Mouse (Mus musculus) forebrain, postnatal 0 days (tissue): ENCODE data around the gene Ermard. TPM values are rescaled to one million over a fixed set of nuclear protein-coding genes. Genes with fewer than 3 reads are reported as not detected.
"Not testable (repeated sequence)": the region's sequence is repeated elsewhere in the genome, so short reads cannot be mapped to it uniquely, and the experiment has no call there.

Experiments
- ATAC-seq: fragments of 200-750 bp; cut with Nextera tagmentation; 2 replicates; pipeline ENCODE4 v1.8.0; 2017; ENCODE audit warnings: mild to moderate bottlenecking, moderate library complexity
- DNase-seq: peaks from one replicate; pipeline ENCODE4 v3.0.0-alpha.2; 2015
- H3K27ac ChIP-seq: fragments of 300-500 bp; sonication (generic); 2 replicates; pipeline ENCODE4 v1.5.1; 2014; ENCODE audit warnings: low read depth, mild to moderate bottlenecking, antibody characterized with exemption, low read length, moderate library complexity, mixed read lengths
- H3K27me3 ChIP-seq: fragments of 300-500 bp; sonication (generic); 2 replicates; pipeline ENCODE4 v1.6.1; 2014; ENCODE audit warnings: mild to moderate bottlenecking, low read length, mixed read lengths; ENCODE audit not compliant: insufficient read depth
- H3K36me3 ChIP-seq: fragments of 300-500 bp; sonication (generic); 2 replicates; pipeline ENCODE4 v1.6.1; 2014; ENCODE audit warnings: mild to moderate bottlenecking, moderate library complexity; ENCODE audit not compliant: insufficient read depth
- H3K4me1 ChIP-seq: fragments of 300-500 bp; sonication (generic); 2 replicates; pipeline ENCODE4 v1.6.1; 2014; ENCODE audit warnings: antibody characterized with exemption; ENCODE audit not compliant: insufficient read depth
- H3K4me2 ChIP-seq: fragments of 300-500 bp; sonication (generic); 2 replicates; pipeline ENCODE4 v1.6.1; 2014; ENCODE audit warnings: low read depth, mild to moderate bottlenecking, moderate library complexity
- H3K4me3 ChIP-seq: fragments of 300-500 bp; sonication (generic); 2 replicates; pipeline ENCODE4 v1.5.1; 2014; ENCODE audit warnings: low read depth, low read length, mixed read lengths
- H3K9ac ChIP-seq: fragments of 300-500 bp; sonication (generic); 2 replicates; pipeline ENCODE4 v1.6.1; 2014; ENCODE audit warnings: mild to moderate bottlenecking
- H3K9me3 ChIP-seq: fragments of 300-500 bp; sonication (generic); 2 replicates; pipeline ENCODE4 v1.6.1; 2016; ENCODE audit warnings: low read length
- WGBS: fragments of 180-500 bp; shearing (Covaris S2); extraction: QIAGEN DNeasy Blood & Tissue Kit; methylation state at CpG from one replicate; pipeline ENCODE4 v1.1.7; 2014; 5-methylcytosine and 5-hydroxymethylcytosine counted together
- polyA plus RNA-seq: library from polyadenylated mRNA; unstranded; fragments of >200 nt; fragmentation: Nextera tagmentation; extraction: Ambion mirVana; gene quantifications from 2 replicates; pipeline ENCODE4 v1.2.1, GENCODE M21; 2015
- total RNA-seq: library from RNA; depleted of rRNA; stranded (reverse); fragments of >200 nt; gene quantifications from 2 replicates; pipeline ENCODE4 v1.2.3, GENCODE M21; 2014; rRNA removed

Gene Ermard
- 37.5 and 39.8 TPM in 2 replicates for total RNA-seq
- polyA plus RNA-seq: 30.5 and 48.3 TPM in 2 replicates

DNA sequence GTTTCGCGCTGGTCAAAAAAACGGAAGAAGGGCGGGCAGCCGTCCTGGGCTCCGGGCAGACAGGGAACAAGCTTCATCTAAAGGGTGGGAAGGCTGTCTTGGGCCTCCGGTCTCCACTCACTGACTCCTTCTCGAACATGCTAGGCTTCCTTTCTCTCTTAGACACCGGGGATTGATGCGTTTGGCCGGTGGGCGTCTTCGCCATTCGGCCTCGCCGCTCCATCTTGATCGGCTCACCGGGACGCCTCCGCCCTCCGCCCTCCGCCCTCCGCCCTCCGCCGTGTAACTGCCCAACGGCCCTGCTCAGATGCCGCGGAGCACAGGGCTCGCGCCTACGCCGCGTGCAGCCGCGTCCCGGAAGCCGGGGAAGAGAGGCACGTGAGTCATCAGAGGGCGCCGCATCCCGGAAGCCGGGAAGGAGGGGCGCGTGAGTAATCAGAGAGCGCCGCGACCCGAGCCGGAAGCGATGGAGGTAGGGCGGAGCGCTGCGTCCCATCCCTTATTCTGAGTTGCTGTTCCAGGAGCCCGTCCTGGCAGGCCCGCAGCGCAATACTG, at the start of gene Ermard, which contains the start of the genes Tcte3 and Gm3448:
TSS of gene Ermard (plus strand) at position 34 of the 555 bp plus-strand sequence.
TSS of gene Tcte3 (minus strand) at position 314 of the 555 bp plus-strand sequence.
TSS of gene Gm3448 (minus strand) at position 363 of the 555 bp plus-strand sequence.
- DNase-seq: not testable (repeated sequence)
- no CpG with 5 or more reads among the region's 56 CpGs for WGBS

DNA sequence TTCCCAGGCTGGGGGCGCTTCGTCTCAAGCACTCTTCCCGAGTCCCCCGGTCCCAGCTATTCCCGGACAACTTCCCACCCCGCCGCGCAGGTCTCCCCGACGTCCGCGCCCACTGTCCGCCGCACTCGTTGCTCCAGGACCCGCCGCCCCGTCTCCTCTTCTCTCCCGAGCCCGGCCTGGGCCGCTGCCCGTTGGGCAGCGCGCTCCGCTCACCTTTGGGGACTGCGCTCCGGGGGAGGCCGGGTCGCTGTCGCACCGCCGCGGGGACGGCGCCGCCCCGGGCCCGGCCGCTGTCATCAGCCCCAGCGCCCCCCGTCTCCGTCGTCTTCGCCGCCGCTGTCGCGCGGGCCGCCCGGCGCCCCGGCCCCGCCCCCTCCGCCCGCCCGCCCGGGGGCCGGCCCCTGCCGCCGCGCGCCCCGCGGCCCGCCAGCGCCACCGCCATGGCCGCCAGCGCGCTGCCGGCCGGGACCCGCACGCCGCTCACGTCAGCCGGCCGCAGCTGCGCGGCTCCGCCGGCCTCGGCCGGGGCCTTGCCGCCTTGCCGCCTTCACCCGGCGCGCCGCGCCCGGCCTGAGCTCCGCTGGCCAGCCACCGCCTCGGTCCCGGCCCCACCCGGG, 48.4 kb upstream of the Ermard start:
- not testable (repeated sequence) for H3K27ac ChIP-seq, H3K4me1 ChIP-seq, H3K27me3 ChIP-seq, DNase-seq, H3K4me3 ChIP-seq, H3K9ac ChIP-seq, H3K9me3 ChIP-seq, H3K4me2 ChIP-seq, H3K36me3 ChIP-seq
- ATAC-seq: peak; percentile 81
- no CpG with 5 or more reads among the region's 98 CpGs for WGBS

More for the DNA sequence above, at the start of gene Ermard, which contains the start of the genes Tcte3 and Gm3448:
- H3K9me3 ChIP-seq, H3K4me1 ChIP-seq, H3K36me3 ChIP-seq, H3K27me3 ChIP-seq, H3K4me2 ChIP-seq, H3K4me3 ChIP-seq, H3K9ac ChIP-seq, H3K27ac ChIP-seq: not testable (repeated sequence)
- ATAC-seq: peak; percentile 99

DNA sequence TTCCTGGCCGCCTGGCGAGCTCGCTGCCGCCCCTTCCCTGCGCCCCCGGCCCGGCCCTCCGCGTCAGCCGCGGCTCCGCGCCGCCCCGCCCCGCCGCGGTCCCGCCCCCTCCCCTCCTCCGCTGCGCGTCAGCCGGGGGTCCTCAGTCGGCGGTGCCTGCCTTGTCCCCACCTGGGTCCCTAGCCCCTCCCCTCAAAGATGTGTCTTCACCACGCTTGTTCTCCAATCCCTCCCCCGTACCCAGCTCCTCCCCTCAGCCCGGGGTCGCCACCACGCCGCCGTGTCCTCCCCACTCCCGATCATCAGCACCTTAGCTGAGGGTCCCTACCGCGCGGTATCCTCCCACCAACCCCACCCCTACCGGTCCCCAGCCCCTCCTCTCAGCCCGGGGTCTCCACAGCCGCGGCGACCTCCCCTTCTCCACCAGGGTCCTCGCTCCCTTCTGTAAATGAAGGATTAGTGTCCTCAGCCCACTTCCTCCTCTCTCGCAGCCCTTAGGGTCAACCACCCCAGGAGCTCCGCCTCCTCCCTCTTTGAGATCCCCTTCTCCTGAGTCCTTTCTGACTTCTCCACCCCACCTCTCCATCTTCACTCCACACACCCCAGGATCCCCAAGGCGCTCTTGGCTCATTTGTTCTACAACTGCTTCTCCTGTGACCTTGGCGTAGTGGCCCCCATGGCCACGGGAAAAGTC, 47.7 kb upstream of the Ermard start:
- not testable (repeated sequence) for H3K9ac ChIP-seq, H3K27ac ChIP-seq, H3K9me3 ChIP-seq, H3K4me2 ChIP-seq, DNase-seq, H3K27me3 ChIP-seq, H3K36me3 ChIP-seq, H3K4me3 ChIP-seq, H3K4me1 ChIP-seq
- WGBS: no CpG with 5 or more reads among the region's 47 CpGs
- peak; percentile 92 for ATAC-seq

DNA sequence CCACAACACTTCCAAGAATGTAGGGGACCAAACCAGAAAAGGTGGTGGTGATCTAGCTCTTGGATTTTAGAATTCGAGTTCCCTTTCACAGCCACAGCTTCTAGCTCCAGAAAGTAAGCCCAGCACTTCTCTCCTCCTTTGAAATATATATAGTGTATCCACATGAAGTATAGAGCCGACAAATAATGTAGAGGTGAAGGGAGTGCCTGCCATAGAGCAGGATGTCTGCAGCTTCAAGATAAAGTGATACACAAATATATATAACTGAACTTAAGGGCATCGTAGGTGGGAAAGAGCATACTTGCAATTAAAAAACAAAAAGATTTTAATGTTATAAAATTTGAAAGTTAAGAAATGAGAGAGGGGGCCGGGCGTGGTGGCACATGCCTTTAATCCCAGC, 46.9 kb upstream of the Ermard start:
- WGBS: no CpG with 5 or more reads among the region's 5 CpGs
- not testable (repeated sequence) for H3K4me2 ChIP-seq, H3K9ac ChIP-seq, DNase-seq, H3K4me3 ChIP-seq, H3K27me3 ChIP-seq, H3K9me3 ChIP-seq, H3K4me1 ChIP-seq, ATAC-seq, H3K27ac ChIP-seq, H3K36me3 ChIP-seq

DNA sequence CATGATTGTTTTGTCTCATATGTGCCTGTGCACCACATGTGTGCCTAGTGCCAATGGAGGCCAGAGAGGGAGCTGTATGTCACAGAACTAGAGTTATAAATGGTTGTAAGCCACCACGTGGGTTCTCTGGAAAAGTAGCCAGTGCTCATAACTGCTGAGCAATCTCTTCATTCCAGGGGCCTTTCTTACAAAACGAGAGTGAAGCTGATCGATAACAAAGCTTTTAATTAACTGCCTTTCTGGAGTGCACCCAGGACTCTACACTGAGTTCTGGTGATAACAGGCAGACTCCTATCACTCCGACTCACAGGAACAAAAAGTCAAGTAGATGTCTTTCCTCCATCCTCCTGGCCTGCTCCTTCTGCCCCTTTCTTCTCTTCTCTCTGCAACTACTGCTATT, 41.0 kb upstream of the Ermard start:
- H3K4me2 ChIP-seq, H3K9me3 ChIP-seq, H3K4me1 ChIP-seq, H3K4me3 ChIP-seq, H3K27me3 ChIP-seq, DNase-seq, ATAC-seq, H3K36me3 ChIP-seq, H3K9ac ChIP-seq, H3K27ac ChIP-seq: not testable (repeated sequence)
- WGBS: no CpG with 5 or more reads among the region's 4 CpGs

DNA sequence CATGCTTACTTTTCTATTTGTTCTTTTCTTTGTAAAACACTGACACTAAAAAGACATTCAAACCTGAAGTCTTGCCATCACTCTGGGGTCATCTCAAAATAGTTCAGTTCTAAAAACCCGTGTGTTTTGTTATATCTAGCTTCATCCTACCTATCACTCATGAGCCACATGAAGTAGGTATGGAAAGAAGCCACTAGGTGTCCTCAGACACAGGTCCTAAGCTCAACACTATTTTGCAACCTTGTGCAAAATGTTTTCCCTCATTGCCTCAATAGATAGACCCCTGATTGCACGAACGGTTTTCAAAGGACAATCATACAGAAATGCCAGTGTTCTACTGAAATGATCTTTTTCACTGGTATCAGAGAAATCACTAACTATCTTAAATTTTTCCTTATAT, 31.9 kb upstream of the Ermard start:
- not testable (repeated sequence) for H3K27ac ChIP-seq, DNase-seq, H3K27me3 ChIP-seq, H3K4me2 ChIP-seq, H3K4me1 ChIP-seq, H3K9me3 ChIP-seq, ATAC-seq, H3K4me3 ChIP-seq, H3K36me3 ChIP-seq, H3K9ac ChIP-seq
- no CpG with 5 or more reads among the region's 3 CpGs for WGBS

DNA sequence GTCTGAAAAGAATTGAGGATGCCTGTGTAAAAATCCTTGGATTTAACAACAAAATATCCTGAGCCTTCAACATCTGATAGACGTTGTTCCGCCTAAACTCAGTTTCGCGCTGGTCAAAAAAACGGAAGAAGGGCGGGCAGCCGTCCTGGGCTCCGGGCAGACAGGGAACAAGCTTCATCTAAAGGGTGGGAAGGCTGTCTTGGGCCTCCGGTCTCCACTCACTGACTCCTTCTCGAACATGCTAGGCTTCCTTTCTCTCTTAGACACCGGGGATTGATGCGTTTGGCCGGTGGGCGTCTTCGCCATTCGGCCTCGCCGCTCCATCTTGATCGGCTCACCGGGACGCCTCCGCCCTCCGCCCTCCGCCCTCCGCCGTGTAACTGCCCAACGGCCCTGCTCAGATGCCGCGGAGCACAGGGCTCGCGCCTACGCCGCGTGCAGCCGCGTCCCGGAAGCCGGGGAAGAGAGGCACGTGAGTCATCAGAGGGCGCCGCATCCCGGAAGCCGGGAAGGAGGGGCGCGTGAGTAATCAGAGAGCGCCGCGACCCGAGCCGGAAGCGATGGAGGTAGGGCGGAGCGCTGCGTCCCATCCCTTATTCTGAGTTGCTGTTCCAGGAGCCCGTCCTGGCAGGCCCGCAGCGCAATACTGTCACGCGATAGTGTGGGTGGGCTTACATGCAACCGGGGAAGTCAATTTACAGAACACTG, 31.1 kb upstream of the Ermard start, which contains the start of gene Gm3435:
TSS of gene Gm3435 (plus strand) at position 471 of the 708 bp plus-strand sequence.
- not testable (repeated sequence) for H3K4me3 ChIP-seq, H3K9ac ChIP-seq, H3K27me3 ChIP-seq, H3K36me3 ChIP-seq, H3K27ac ChIP-seq, H3K4me2 ChIP-seq, H3K4me1 ChIP-seq, H3K9me3 ChIP-seq, DNase-seq
- no CpG with 5 or more reads among the region's 60 CpGs for WGBS
- peak; percentile 99 for ATAC-seq

DNA sequence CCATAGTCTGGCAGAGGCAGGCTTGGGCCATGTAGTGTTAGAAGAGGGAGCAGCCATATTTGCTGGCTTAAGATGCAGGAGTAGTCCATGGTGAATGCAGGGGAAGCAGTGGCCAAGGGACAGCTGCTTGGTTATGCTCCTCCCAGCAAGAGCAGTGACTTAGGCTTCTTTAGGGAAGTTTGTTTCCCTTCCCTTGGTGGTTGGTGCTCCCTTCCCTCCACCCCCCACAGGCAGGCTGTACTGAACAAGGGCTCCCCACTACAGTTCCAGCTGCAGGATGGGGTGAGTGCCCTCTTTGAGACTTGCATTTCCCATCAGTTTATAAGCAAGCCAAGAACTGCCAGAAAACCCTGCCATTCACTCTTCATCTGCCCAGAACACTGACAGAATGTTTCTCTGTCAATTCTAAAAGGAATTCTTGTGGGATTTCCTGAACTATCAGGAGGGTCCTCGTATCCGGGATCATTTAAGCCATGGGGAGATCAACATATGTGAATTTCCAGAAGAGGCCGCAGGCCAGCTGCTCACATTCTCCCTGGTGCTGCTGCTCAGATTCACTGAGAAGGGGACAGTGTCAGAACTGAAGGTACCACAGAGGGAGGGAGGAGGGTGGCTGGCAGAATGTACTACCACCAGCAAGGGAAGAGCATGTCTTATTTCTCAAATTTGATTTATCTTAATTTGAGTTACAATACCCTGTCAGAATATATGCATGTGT, 19.3 kb upstream of the Ermard start:
- not testable (repeated sequence) for H3K9me3 ChIP-seq, H3K4me2 ChIP-seq, H3K27me3 ChIP-seq, H3K36me3 ChIP-seq, H3K9ac ChIP-seq, H3K4me3 ChIP-seq, H3K27ac ChIP-seq, DNase-seq, ATAC-seq, H3K4me1 ChIP-seq
- 78% methylated on average over 3 of the region's 3 CpGs for WGBS

DNA sequence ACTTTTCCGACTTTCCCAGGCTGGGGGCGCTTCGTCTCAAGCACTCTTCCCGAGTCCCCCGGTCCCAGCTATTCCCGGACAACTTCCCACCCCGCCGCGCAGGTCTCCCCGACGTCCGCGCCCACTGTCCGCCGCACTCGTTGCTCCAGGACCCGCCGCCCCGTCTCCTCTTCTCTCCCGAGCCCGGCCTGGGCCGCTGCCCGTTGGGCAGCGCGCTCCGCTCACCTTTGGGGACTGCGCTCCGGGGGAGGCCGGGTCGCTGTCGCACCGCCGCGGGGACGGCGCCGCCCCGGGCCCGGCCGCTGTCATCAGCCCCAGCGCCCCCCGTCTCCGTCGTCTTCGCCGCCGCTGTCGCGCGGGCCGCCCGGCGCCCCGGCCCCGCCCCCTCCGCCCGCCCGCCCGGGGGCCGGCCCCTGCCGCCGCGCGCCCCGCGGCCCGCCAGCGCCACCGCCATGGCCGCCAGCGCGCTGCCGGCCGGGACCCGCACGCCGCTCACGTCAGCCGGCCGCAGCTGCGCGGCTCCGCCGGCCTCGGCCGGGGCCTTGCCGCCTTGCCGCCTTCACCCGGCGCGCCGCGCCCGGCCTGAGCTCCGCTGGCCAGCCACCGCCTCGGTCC, 17.0 kb upstream of the Ermard start:
- not testable (repeated sequence) for H3K9ac ChIP-seq, H3K27ac ChIP-seq, H3K36me3 ChIP-seq, H3K4me3 ChIP-seq, DNase-seq, H3K4me1 ChIP-seq, H3K9me3 ChIP-seq, H3K4me2 ChIP-seq, H3K27me3 ChIP-seq
- peak; percentile 83 for ATAC-seq
- WGBS: no CpG with 5 or more reads among the region's 97 CpGs
